Mouse (Mus musculus): ENCODE data around the gene Ccr6.
A peak's percentile ranks its signal among the peaks of the same experiment; 100 is the strongest.

Ccr6 gene

DNA sequence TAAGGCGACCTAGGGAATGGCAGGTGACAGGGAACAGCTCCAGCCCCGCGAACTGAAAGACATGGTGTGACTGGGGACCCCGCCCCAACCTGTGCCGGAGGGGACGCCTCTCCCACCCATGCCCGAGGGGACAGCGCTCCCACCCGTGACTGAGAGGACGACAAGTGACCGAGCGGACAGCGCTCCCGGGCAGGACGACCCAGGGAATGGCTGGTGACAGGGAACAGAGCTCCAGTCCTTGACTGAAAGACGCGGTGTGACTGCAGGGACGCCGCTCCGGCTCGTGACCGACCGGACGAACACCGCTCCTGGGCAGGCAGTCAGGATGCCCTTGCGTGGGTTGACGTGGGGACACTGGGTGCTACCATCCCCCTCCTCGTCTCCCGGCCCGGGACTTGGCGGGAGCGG lies 48.4 kb downstream of the Ccr6 start:
- DNase-seq, result peak; percentile 66 to 75

DNA sequence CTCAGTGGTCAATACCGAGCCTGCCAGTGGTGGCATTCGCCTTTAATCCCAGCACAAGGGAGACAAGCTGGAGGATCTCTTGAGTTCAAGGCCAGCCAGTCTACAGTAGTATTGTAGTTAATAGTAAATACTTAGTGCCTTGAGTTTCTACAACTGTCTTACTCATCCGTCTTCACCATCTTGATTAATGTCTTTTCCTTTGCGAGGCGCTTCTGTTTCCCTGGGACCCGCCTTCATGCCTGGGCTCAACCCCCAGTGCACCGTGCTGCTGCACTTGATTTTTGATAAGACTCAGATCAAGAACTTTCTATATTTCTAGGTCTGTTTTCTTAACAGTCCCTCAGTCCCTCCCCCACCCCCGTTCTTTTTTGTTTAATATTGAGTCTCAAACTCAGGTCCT lies 49.2 kb downstream of the Ccr6 start:
- DNase-seq, result no peak

DNA sequence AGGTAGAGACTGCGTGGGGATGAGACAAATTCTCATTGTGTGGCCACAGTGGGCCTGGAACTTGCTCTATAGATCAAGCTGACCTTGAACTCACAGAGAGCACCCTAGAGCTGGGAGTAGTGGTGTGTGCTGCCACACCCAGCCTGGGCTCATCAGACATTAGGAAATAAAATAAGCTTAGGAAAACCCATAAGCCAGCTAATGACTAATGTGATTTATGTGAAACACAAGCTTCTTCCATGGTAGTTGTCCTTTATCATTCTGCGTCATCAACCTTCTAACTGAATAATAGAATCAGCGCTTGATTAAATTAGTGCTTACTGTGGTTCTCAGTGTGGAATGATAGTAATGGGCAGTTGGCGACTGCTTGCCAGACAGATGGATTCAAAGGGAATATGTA lies 51.1 kb downstream of the Ccr6 start:
- no peak for DNase-seq

DNA sequence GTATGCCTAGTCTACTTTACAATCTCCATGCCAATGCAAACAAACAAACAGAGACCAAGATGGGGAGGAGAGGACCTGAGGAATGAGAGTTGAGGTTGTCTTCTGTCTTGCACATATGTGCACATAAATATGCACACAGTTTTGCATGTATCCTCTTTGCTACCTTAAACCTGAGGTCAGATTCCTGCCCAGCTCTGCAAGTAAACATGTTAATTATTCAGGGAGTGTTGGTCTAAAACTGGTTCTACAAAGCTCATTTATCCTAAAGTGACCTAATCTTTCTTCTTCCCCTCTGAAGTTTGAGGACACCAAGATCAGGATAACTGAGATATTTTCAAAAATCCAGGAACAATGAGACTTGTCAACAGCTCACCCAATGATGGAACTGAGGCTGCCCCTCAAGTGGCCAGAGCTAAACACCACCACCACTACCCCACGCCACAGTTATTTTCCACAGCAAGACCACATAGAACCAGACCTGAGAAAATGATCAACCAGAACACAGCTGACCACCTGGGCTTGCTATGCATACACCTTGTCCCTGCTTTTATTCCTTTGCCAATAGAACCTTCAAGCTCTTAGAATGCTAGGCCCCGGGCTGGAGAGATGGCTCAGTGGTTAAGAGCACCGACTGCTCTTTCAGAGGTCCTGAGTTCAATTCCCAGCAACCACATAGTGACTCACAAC lies 54.3 kb downstream of the Ccr6 start:
- DNase-seq, result peak in 1 of 2 experiments; percentile 45

DNA sequence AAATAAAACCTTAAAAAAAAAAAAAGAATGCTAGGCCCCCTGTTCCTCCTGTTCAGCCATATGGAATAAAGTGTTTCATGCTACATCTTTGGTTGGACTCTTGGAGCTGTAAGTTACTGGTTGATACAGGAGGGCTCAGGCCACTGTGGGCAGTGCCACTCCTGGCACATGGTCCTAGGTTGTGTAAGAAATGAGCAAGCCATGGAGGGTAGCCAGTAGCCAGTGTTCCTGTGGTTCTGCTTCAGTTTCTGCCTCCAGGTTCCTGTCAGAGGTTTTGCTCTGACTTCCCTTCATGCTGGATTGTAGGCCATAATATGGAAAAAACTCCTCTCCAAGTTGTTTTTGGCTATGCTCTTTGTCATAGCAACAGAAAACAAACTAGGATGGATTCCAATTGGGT lies 54.9 kb downstream of the Ccr6 start:
- DNase-seq, result peak; percentile 50 to 60

DNA sequence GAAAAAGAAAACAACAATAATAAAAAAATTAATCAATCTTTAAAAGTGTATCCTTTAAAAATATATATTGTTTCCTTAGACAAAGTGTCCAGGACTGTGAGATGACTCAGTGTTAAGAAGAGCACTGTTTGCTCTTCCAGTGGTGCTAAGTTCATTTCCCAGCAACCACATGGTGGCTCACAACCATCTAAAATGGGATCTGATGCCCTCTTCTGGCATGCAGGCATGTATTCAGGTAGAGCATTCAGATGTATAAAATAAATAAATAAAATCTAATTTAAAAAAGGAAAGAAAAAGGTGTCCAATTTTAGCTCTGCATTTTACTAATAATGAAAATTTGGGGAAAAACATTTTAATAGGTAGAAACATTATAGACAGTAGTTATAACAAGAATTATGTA lies 60.0 kb downstream of the Ccr6 start:
- DNase-seq, result no peak

DNA sequence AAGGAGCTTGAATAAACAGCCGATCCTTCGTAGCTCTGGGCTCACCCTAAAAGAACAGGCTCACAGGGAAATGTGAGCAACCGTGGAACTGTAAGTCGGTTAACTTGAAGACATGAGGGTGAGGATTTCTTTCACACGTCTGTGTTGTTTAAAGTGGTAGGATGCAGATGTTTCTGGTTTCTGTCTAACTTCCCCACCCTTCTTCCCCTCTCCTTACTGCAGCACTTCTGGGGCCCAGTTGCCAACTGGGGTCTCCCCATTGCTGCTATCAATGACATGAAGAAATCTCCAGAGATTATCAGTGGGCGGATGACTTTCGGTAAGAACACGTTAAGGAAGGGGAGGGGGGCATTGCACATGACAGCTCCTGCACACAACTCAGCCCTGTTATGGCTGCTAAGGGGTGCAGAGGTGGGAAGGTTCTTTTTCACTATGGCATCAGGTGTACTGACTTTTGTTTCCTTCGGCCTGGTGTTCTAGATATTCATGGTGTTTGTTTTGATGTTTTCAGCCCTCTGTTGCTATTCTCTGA lies 60.5 kb downstream of the Ccr6 start:
- DNase-seq, result no peak

DNA sequence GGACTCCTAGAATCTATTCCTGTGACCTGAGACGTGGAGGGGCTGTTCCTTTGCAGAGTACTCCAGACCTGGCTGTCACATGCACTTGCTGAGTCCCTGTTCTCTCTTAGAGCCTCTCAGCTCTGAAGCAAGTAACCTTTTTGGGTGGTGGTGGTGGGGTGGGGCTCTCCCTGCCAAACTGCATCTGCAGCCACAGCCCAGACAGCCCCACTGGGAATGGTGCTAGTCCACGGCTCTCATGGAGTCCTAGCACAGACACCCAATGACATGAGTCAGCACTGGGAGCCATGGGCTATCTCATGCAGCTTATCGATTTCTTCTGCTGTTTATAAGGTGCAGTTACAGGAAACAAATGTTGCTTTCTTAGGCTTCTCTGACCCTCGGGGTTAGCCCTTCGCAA lies 61.9 kb downstream of the Ccr6 start:
- no peak for DNase-seq

DNA sequence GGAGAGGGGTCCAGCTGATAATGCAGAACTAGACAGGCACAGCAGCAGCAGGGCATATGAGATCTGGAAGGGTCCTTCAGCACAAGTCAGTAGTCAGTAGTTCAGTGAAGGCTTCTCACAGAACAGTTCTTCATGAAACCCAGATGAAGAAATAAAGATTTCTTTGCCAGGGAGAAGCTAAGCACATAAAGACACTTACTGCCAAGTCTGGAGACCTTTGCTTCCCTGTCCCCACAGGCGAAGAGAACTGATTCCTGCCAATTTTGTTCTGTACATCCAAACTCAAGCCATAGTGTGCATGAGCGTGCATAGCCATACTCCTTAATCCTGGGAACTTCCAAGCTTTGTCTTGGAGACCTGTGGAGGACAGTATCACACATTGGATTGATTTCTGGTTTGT lies 62.4 kb downstream of the Ccr6 start:
- DNase-seq, result no peak

DNA sequence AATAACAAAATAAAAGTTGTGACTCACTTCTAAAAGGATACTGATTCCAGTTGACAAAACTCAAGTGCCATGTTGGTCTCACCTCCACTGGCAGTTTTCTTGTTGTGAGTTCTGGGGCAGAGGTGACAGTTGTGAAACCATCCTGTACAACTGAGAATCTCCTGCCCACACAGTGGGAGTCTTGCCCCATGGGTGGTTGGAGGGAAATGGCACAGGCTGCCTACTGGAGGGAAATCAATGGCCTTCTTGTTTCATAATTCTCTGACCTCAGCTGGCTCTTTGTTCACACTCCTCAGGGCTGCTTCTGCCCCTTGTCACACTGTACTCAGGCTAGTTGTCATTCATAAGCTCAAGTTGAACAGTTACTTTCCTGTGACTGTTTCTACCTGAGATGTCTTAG lies 63.7 kb downstream of the Ccr6 start:
- DNase-seq, result no peak

DNA sequence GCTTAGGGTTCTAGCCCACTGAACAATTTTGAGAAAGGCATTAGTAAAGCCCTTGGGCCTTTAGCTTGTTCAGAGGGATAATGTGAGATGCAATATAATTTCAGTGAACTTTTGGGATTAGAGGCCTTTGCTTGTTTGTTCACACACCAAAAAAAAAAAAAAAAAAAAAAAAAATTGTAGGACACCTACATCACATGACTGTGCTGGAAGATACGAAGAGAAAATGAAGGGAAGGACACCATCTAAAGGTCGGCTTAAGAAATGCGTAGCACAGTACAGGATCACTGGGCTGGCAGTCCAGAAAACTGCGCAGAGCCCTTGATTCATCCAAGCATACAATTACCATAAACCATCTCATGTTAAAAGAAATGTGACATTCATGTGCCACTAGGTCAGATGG lies 65.7 kb downstream of the Ccr6 start:
- no peak for DNase-seq

DNA sequence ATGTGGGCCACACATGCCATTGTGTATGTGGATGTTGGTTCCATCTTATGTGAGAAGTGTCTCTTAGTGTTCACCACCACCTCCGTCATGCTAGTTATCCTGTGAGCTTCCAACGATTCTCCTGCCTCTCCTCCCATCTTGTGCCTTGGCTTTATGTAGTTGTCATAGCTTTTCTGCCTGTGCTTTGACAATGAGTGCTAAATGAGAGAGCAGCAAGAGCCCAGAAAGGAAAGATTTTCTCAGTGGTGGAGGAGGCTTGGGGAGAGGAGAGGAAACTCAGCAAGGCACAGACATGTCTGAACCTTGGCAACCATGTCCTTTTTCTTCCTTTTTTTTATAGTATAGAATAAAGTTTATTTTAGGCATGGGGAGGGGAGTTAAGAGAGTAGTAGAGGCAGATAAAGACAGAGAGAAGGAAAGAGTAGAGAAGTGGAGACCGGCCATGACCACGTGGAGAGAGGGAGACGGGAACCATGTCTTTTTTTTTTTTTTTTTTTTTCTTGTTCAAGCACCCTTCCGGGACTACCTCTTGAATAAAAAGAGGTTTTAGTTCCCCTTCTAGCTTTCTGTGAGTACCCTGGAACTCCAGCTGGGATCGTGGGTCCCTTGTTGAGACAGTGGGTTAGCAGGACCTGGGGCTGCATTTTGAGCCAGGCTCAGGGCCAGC lies 67.1 kb downstream of the Ccr6 start:
- no peak for DNase-seq

DNA sequence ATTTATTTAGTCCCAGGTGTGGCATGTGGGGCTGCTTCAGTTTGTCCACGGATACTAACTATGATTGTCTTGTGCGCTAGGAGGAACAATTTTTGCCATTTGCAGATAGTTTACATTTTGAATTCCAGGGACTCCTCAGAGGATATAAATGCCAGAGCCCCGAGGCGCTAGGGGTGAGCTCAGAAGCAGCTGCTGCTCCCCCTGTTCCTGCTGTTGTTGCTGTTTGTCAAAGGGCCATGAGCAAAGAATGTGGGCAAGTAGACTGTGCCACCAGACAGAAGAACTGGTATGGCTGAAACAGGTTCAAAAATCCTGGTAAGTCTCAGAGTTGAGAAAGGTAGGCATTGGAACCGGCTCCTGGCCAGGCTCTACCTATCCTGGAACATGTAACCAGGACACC lies 67.8 kb downstream of the Ccr6 start:
- DNase-seq, result no peak

DNA sequence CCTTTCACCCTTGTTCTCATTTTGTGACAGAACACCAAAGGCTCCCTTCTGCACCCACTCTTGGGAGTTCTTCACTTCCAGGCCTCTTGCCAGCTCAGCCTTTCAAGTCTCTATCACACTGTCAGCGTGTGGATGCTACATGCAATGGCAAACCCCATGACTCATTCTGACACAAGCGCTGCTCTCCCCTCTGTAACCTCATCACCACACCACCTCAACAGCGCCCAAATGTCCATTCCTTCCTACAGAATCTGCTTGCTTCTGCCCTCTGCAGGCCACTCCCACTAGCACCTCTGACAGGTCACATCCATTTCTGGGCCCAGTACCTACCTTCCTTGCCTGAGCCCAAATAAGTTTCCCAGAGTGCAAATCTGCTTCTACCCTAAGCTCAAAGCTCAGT lies 70.0 kb downstream of the Ccr6 start:
- DNase-seq, result peak in 1 of 2 experiments; percentile 61
